Mouse (Mus musculus) inflammation-experienced regulatory T-cells, adult 6 months (primary cell): ENCODE measurements around the gene Ldoc1. TPM values are rescaled to one million over a fixed set of nuclear protein-coding genes. Genes with fewer than 3 reads are reported as not detected.

Source experiments
- ATAC-seq: one replicate; pipeline ENCODE4 v1.8.0; 2017
- polyA plus RNA-seq, 3 experiments: library from polyadenylated mRNA; unstranded; fragments of 100-300 nt; shearing (Covaris generic); gene quantifications; one replicate each; pipeline ENCODE4 v1.2.1; 2017

Ldoc1 gene
- polyA plus RNA-seq: not detected

- no peak for ATAC-seq
Observed at GRCm38 (mm10) chrX:61709302-61710033, at the start of gene Ldoc1. Gene Ldoc1 (plus strand): TSS chrX:61709497.

- no peak for ATAC-seq
Observed at GRCm38 (mm10) chrX:61710131-61710530, 834 bp downstream of the Ldoc1 start.

GRCm38 (mm10) chrX:61722281-61723028 is 13.2 kb downstream of the Ldoc1 start:
- no peak for ATAC-seq

GRCm38 (mm10) chrX:61723029-61723980 is 14.0 kb downstream of the Ldoc1 start:
- no peak for ATAC-seq

- no peak for ATAC-seq
Observed at GRCm38 (mm10) chrX:61727516-61728310, 18.4 kb downstream of the Ldoc1 start.
